Mouse (Mus musculus) liver, embryonic 14.5 days (tissue): ENCODE data around the gene Il17re.

Experiments used
- CTCF ChIP-seq: IDR thresholded peaks from 2 replicates; pipeline ENCODE4 v1.5.1; 2016; ENCODE audit warnings: antibody characterized with exemption, low read depth, control low read depth
- EP300 ChIP-seq: IDR thresholded peaks from 2 replicates; pipeline ENCODE4 v1.6.1; 2016; ENCODE audit warnings: antibody characterized with exemption, low read depth

- no peak for TF ChIP-seq CTCF
- TF ChIP-seq EP300 = no peak
Measured at GRCm38 (mm10) chr6:113438721-113439430, 19.4 kb upstream of the Il17re start.
